Mouse (Mus musculus) limb, embryonic 12.5 days (tissue): ENCODE results near the gene Cd207. TPM values are rescaled to one million over a fixed set of nuclear protein-coding genes. Genes with fewer than 3 reads are reported as not detected.

Experiments used
- ATAC-seq: fragments of 200-750 bp; cut with Nextera tagmentation; 2 replicates; pipeline ENCODE4 v1.8.0; 2017; ENCODE audit warnings: low read depth, moderate TSS enrichment; ENCODE audit not compliant: insufficient number of reproducible peaks, insufficient read depth, low FRiP score, low TSS enrichment
- H3K27ac ChIP-seq: fragments of 300-500 bp; sonication (generic); 2 replicates; pipeline ENCODE4 v1.5.1; 2016; ENCODE audit warnings: mild to moderate bottlenecking, moderate library complexity
- H3K27me3 ChIP-seq: fragments of 300-500 bp; sonication (generic); 2 replicates; pipeline ENCODE4 v1.6.1; 2016; ENCODE audit warnings: mild to moderate bottlenecking, moderate library complexity
- H3K36me3 ChIP-seq: fragments of 300-500 bp; sonication (generic); 2 replicates; pipeline ENCODE4 v1.6.1; 2016; ENCODE audit warnings: mild to moderate bottlenecking, moderate library complexity
- H3K4me1 ChIP-seq: fragments of 300-500 bp; sonication (generic); replicated peaks from 2 replicates; pipeline ENCODE4 v1.6.1; 2016
- H3K4me2 ChIP-seq: fragments of 300-500 bp; sonication (generic); 2 replicates; pipeline ENCODE4 v1.6.1; 2016; ENCODE audit warnings: mild to moderate bottlenecking, moderate library complexity
- H3K4me3 ChIP-seq: fragments of 300-500 bp; sonication (generic); replicated peaks from 2 replicates; pipeline ENCODE4 v1.5.1; 2016; ENCODE audit warnings: mild to moderate bottlenecking
- H3K9ac ChIP-seq: fragments of 300-500 bp; sonication (generic); replicated peaks from 2 replicates; pipeline ENCODE4 v1.6.1; 2016; ENCODE audit warnings: mild to moderate bottlenecking, moderate library complexity
- H3K9me3 ChIP-seq: fragments of 300-500 bp; sonication (generic); 2 replicates; pipeline ENCODE4 v1.6.1; 2016; ENCODE audit warnings: mild to moderate bottlenecking, moderate library complexity
- WGBS: fragments of 180-500 bp; shearing (Covaris S2); methylation state at CpG from one replicate; pipeline ENCODE4 v1.1.7; 2016; 5-methylcytosine and 5-hydroxymethylcytosine counted together
- polyA plus RNA-seq: library from polyadenylated mRNA; unstranded; fragments of >200 nt; fragmentation: Nextera tagmentation; extraction: Ambion mirVana; gene quantifications from 2 replicates; pipeline ENCODE4 v1.2.1, GENCODE M21; 2016

Gene Cd207
- polyA plus RNA-seq = not detected in 2 replicates

GRCm38 (mm10) chr6:83677757-83678156, at the start of gene Cd207:
Gene Cd207, minus strand, starts transcription at chr6:83677857.
- Histone ChIP-seq H3K4me2 (no peak within 1 kb of the TSS), H3K27ac (no peak within 1 kb of the TSS), H3K4me1 (no peaks in the 10 kb centered on the region), H3K9ac (no peak within 1 kb of the TSS), H3K36me3 (no peaks in the 10 kb centered on the region), H3K27me3 (peaks cover 21% of the 10 kb centered on the region; the same call in 1 of the 2 replicates), H3K4me3 (no peak within 1 kb of the TSS), H3K9me3 (no peaks in the 10 kb centered on the region)
- no peak for ATAC-seq
- WGBS = 69% methylated on average over 4 of the region's 4 CpGs

DNA sequence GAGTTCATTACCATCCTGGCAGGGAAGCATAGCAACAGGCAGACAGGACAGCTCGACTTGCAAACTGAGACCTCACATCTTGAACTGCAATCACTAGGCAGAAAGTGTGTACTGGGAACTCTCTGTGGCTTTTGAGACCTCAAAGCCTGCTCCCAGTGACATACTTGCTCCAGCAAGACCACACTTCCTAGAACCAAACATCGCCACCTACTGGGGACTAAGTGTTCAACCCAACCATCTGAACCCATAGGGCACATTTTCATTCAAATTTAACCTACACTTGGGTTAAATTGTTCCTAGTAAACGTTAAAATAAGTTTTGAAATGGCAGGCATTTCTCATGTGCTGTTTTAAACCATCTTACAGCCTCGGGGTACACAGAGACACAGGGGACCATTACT, 49.5 kb upstream of the Cd207 start:
- no peaks in the 10 kb centered on the region for H3K4me1 ChIP-seq
- H3K27me3 ChIP-seq = peaks cover 26% of the 10 kb centered on the region
- H3K27ac ChIP-seq = no peak overlapping the region
- H3K9me3 ChIP-seq = no peaks in the 10 kb centered on the region
- no peak overlapping the region for H3K4me3 ChIP-seq
- no peak for ATAC-seq
- H3K9ac ChIP-seq = no peak overlapping the region
- H3K36me3 ChIP-seq = no peaks in the 10 kb centered on the region
- 37% methylated on average over 4 of the region's 4 CpGs for WGBS
- no peak overlapping the region for H3K4me2 ChIP-seq

- Histone ChIP-seq H3K4me1 (no peaks in the 10 kb centered on the region), H3K4me2 (no peak overlapping the region), H3K4me3 (no peak overlapping the region), H3K9ac (no peak overlapping the region), H3K27ac (no peak overlapping the region), H3K9me3 (no peaks in the 10 kb centered on the region), H3K36me3 (no peaks in the 10 kb centered on the region), H3K27me3 (peaks cover 58% of the 10 kb centered on the region)
- WGBS = 16% methylated on average over 6 of the region's 6 CpGs
- ATAC-seq = no peak
Measured at GRCm38 (mm10) chr6:83722526-83722925, 44.9 kb upstream of the Cd207 start.

GRCm38 (mm10) chr6:83717026-83717425, 39.4 kb upstream of the Cd207 start:
- peaks cover 12% of the 10 kb centered on the region for H3K4me1 ChIP-seq
- no peaks in the 10 kb centered on the region for H3K36me3 ChIP-seq
- H3K4me2 ChIP-seq = no peak overlapping the region
- 3% methylated on average over 8 of the region's 8 CpGs for WGBS
- ATAC-seq = no peak
- peaks cover 95% of the 10 kb centered on the region for H3K27me3 ChIP-seq
- H3K9me3 ChIP-seq = no peaks in the 10 kb centered on the region
- no peak overlapping the region for H3K27ac ChIP-seq
- H3K4me3 ChIP-seq = no peak overlapping the region
- H3K9ac ChIP-seq = no peak overlapping the region

GRCm38 (mm10) chr6:83715461-83716196, 38.0 kb upstream of the Cd207 start:
- H3K27ac ChIP-seq = no peak overlapping the region
- peak overlapping the region; percentile 8; the same call in 1 of the 2 replicates for H3K4me3 ChIP-seq
- ATAC-seq = no peak
- H3K4me2 ChIP-seq = no peak overlapping the region
- H3K4me1 ChIP-seq = peaks cover 26% of the 10 kb centered on the region
- no peak overlapping the region for H3K9ac ChIP-seq
- peaks cover 95% of the 10 kb centered on the region for H3K27me3 ChIP-seq
- no peaks in the 10 kb centered on the region for H3K36me3 ChIP-seq
- H3K9me3 ChIP-seq = no peaks in the 10 kb centered on the region
- WGBS = 3% methylated on average over 30 of the region's 30 CpGs

- no peak overlapping the region for H3K9ac ChIP-seq
- peaks cover 31% of the 10 kb centered on the region for H3K4me1 ChIP-seq
- H3K4me3 ChIP-seq = no peak overlapping the region
- no peak overlapping the region for H3K27ac ChIP-seq
- H3K4me2 ChIP-seq = peak overlapping the region; percentile 11; the same call in 1 of the 2 replicates
- ATAC-seq = no peak
- no peaks in the 10 kb centered on the region for H3K9me3 ChIP-seq
- peaks cover 97% of the 10 kb centered on the region for H3K27me3 ChIP-seq
- WGBS = 2% methylated on average over 34 of the region's 34 CpGs
- no peaks in the 10 kb centered on the region for H3K36me3 ChIP-seq
Measured at GRCm38 (mm10) chr6:83714221-83715123, 36.8 kb upstream of the Cd207 start.

DNA sequence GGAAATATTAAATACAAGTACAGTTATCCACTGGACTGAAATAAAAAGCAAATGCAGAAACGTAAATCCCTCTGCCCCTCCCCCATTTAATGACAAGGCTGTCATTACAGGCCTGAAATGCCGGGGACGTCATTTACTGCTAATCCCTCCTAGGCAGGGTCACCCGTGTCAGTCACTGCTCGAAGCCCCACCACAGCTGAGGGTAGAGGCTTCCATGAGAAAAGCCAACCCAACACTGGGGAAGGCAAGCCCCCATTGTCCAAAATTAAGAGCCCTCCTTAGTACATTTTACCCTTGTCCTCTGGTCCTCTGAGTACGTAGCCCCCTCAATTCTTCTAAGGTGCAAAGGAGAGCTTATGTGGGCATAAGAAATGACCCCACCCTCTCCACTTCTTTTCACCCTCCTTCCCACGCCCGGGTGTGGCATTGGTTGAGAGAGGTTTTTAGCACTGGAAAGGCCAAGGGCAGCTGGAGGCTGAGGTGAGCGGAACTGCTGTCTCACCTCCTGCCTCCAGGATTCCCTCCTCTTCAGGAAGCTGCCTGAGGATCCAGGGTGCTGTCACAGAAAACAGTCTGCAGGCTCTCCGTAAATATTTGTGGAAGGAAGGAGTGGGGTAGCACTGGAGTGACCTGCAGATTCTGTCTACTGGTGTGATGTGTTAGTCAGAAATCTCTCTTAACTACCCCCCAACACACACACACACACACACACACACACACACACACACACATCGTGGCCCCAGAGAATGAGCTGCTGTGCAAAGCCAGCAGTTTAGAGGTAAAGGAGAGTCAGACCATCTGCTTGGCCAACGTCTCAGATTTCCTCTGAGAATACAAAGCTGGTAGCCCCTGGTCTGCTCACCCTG, 35.8 kb upstream of the Cd207 start:
- Histone ChIP-seq H3K4me3 (no peak overlapping the region), H3K9ac (no peak overlapping the region), H3K27me3 (peaks cover 98% of the 10 kb centered on the region), H3K4me2 (no peak overlapping the region), H3K36me3 (no peaks in the 10 kb centered on the region), H3K4me1 (peaks cover 31% of the 10 kb centered on the region), H3K9me3 (no peaks in the 10 kb centered on the region), H3K27ac (no peak overlapping the region)
- WGBS = 6% methylated on average over 12 of the region's 12 CpGs
- no peak for ATAC-seq

GRCm38 (mm10) chr6:83711725-83712475, 34.2 kb upstream of the Cd207 start:
- WGBS = 1% methylated on average over 45 of the region's 45 CpGs
- Histone ChIP-seq H3K27ac (no peak overlapping the region), H3K4me3 (peak overlapping the region; percentile 47), H3K9me3 (no peaks in the 10 kb centered on the region), H3K9ac (peak overlapping the region; percentile 31; the same call in 1 of the 2 replicates), H3K4me1 (peaks cover 43% of the 10 kb centered on the region), H3K27me3 (peaks cover 98% of the 10 kb centered on the region), H3K4me2 (peak overlapping the region; percentile 79), H3K36me3 (no peaks in the 10 kb centered on the region)
- no peak for ATAC-seq

- Histone ChIP-seq H3K36me3 (no peaks in the 10 kb centered on the region), H3K9ac (peak within 1 kb of the TSS; percentile 31; the same call in 1 of the 2 replicates), H3K4me2 (peak within 1 kb of the TSS; percentile 79), H3K27me3 (peaks cover 100% of the 10 kb centered on the region), H3K9me3 (no peaks in the 10 kb centered on the region), H3K4me1 (peaks cover 44% of the 10 kb centered on the region), H3K27ac (no peak within 1 kb of the TSS), H3K4me3 (peak within 1 kb of the TSS; percentile 47)
- peak; percentile 79 for ATAC-seq
- WGBS = under 1% methylated on average over 46 of the region's 46 CpGs
Measured at GRCm38 (mm10) chr6:83711067-83711675, 33.5 kb upstream of the Cd207 start, which contains the start of gene Vax2. Gene Vax2, plus strand, starts transcription at chr6:83711264.
